Mouse (Mus musculus): ENCODE results near the gene Cngb1. TPM values are rescaled to one million over a fixed set of nuclear protein-coding genes. Genes with fewer than 3 reads are reported as not detected.

Cngb1 gene
- total and polyA plus RNA-seq, 2 experiments from 2014 or later = 1.1 TPM; not detected in 1

- H3K9ac ChIP-seq (replicated peaks; ENCODE audit: low read depth, low read length) = no peak within 1 kb of the TSS
- 69% methylated on average over 6 of the region's 6 CpGs for WGBS
- no peaks in the 10 kb centered on the region for H3K27me3 ChIP-seq (ENCODE audit: control insufficient read depth, insufficient read depth, low read length)
- H3K27ac ChIP-seq (ENCODE audit: low read depth) = no peak within 1 kb of the TSS
- H3K9me3 ChIP-seq (replicated peaks; ENCODE audit: control insufficient read depth, low read length) = no peaks in the 10 kb centered on the region
- DNase-seq (ENCODE audit: low spot score) (no peak), ATAC-seq (ENCODE audit: insufficient read depth, low read depth) (no peak)
- H3K4me1 ChIP-seq (ENCODE audit: control insufficient read depth, insufficient read depth) = no peaks in the 10 kb centered on the region
- TF ChIP-seq CTCF (IDR thresholded peaks at IDR 0.05; ENCODE audit: low read depth) = no peak
- TF ChIP-seq EP300 (IDR thresholded peaks at IDR 0.05; ENCODE audit: low read depth) = no peak
- H3K36me3 ChIP-seq (replicated peaks; ENCODE audit: control insufficient read depth, insufficient read depth, low read length) = no peaks in the 10 kb centered on the region
- no peak within 1 kb of the TSS for H3K4me2 ChIP-seq (ENCODE audit: low read depth, low read length)
- no peak within 1 kb of the TSS for H3K4me3 ChIP-seq (ENCODE audit: low read depth, low read length)
Measured at GRCm38 (mm10) chr8:95310342-95310970, 4.1 kb upstream of the Cngb1 start, which contains the start of gene Tepp. Gene Tepp, plus strand, starts transcription at chr8:95310566.

- 44% methylated on average over 4 of the region's 4 CpGs for WGBS
- Histone ChIP-seq H3K36me3 (replicated peaks; ENCODE audit: control insufficient read depth, insufficient read depth, low read length) (no peaks in the 10 kb centered on the region), H3K27me3 (ENCODE audit: control insufficient read depth, insufficient read depth, low read length) (no peaks in the 10 kb centered on the region), H3K4me1 (ENCODE audit: control insufficient read depth, insufficient read depth) (no peaks in the 10 kb centered on the region), H3K27ac (ENCODE audit: low read depth) (no peak overlapping the region), H3K4me2 (ENCODE audit: low read depth, low read length) (no peak overlapping the region), H3K9me3 (replicated peaks; ENCODE audit: control insufficient read depth, low read length) (no peaks in the 10 kb centered on the region), H3K4me3 (ENCODE audit: low read depth, low read length) (no peak overlapping the region), H3K9ac (replicated peaks; ENCODE audit: low read depth, low read length) (no peak overlapping the region)
- TF ChIP-seq EP300 (IDR thresholded peaks at IDR 0.05; ENCODE audit: low read depth) (no peak), CTCF (IDR thresholded peaks at IDR 0.05; ENCODE audit: low read depth) (no peak)
- ATAC-seq (ENCODE audit: insufficient read depth, low read depth) = no peak
- DNase-seq (ENCODE audit: low spot score) = no peak
Measured at GRCm38 (mm10) chr8:95305526-95305925, 859 bp downstream of the Cngb1 start.

- Histone ChIP-seq H3K9me3 (replicated peaks; ENCODE audit: control insufficient read depth, low read length) (no peaks in the 10 kb centered on the region), H3K27ac (ENCODE audit: low read depth) (no peak overlapping the region), H3K9ac (replicated peaks; ENCODE audit: low read depth, low read length) (no peak overlapping the region), H3K4me3 (ENCODE audit: low read depth, low read length) (no peak overlapping the region), H3K36me3 (replicated peaks; ENCODE audit: control insufficient read depth, insufficient read depth, low read length) (no peaks in the 10 kb centered on the region), H3K4me2 (ENCODE audit: low read depth, low read length) (no peak overlapping the region), H3K27me3 (ENCODE audit: control insufficient read depth, insufficient read depth, low read length) (no peaks in the 10 kb centered on the region), H3K4me1 (ENCODE audit: control insufficient read depth, insufficient read depth) (no peaks in the 10 kb centered on the region)
- DNase-seq (ENCODE audit: low spot score) (peak; percentile 57), ATAC-seq (ENCODE audit: insufficient read depth, low read depth) (peak; percentile 39; the same call in 1 of the 2 replicates)
- 15% methylated on average over 5 of the region's 5 CpGs for WGBS
- TF ChIP-seq CTCF (IDR thresholded peaks at IDR 0.05; ENCODE audit: low read depth) = peak; percentile 75
- no peak for TF ChIP-seq EP300 (IDR thresholded peaks at IDR 0.05; ENCODE audit: low read depth)
Measured at GRCm38 (mm10) chr8:95302410-95302809, 4.0 kb downstream of the Cngb1 start.

- ATAC-seq (ENCODE audit: insufficient read depth, low read depth) = peak; percentile 82
- Histone ChIP-seq H3K9ac (replicated peaks; ENCODE audit: low read depth, low read length) (peak overlapping the region; percentile 28), H3K36me3 (replicated peaks; ENCODE audit: control insufficient read depth, insufficient read depth, low read length) (no peaks in the 10 kb centered on the region), H3K9me3 (replicated peaks; ENCODE audit: control insufficient read depth, low read length) (no peaks in the 10 kb centered on the region), H3K4me1 (ENCODE audit: control insufficient read depth, insufficient read depth) (no peaks in the 10 kb centered on the region), H3K4me2 (ENCODE audit: low read depth, low read length) (peak overlapping the region; percentile 59), H3K27ac (ENCODE audit: low read depth) (peak overlapping the region; percentile 76), H3K27me3 (ENCODE audit: control insufficient read depth, insufficient read depth, low read length) (no peaks in the 10 kb centered on the region), H3K4me3 (ENCODE audit: low read depth, low read length) (peak overlapping the region; percentile 35)
- WGBS = 32% methylated on average over 7 of the region's 7 CpGs
- TF ChIP-seq CTCF (IDR thresholded peaks at IDR 0.05; ENCODE audit: low read depth) = no peak
- peak; percentile 40 for DNase-seq (ENCODE audit: low spot score)
Measured at GRCm38 (mm10) chr8:95293891-95294290, 12.5 kb downstream of the Cngb1 start.

- Histone ChIP-seq H3K36me3 (replicated peaks; ENCODE audit: control insufficient read depth, insufficient read depth, low read length) (no peaks in the 10 kb centered on the region), H3K27me3 (ENCODE audit: control insufficient read depth, insufficient read depth, low read length) (no peaks in the 10 kb centered on the region), H3K4me2 (ENCODE audit: low read depth, low read length) (peak overlapping the region; percentile 59), H3K4me1 (ENCODE audit: control insufficient read depth, insufficient read depth) (no peaks in the 10 kb centered on the region), H3K9me3 (replicated peaks; ENCODE audit: control insufficient read depth, low read length) (no peaks in the 10 kb centered on the region), H3K9ac (replicated peaks; ENCODE audit: low read depth, low read length) (peak overlapping the region; percentile 28), H3K27ac (ENCODE audit: low read depth) (peak overlapping the region; percentile 76), H3K4me3 (ENCODE audit: low read depth, low read length) (peak overlapping the region; percentile 35)
- TF ChIP-seq CTCF (IDR thresholded peaks at IDR 0.05; ENCODE audit: low read depth) (no peak), EP300 (IDR thresholded peaks at IDR 0.05; ENCODE audit: low read depth) (no peak)
- WGBS = 50% methylated on average over 9 of the region's 11 CpGs
- DNase-seq (ENCODE audit: low spot score) (peak; percentile 76), ATAC-seq (ENCODE audit: insufficient read depth, low read depth) (peak; percentile 63; the same call in 1 of the 2 replicates)
Measured at GRCm38 (mm10) chr8:95293172-95293571, 13.2 kb downstream of the Cngb1 start.
